Mouse (Mus musculus): Measurements from ENCODE around the gene Tmub1. TPM values are rescaled to one million over a fixed set of nuclear protein-coding genes. Genes with fewer than 3 reads are reported as not detected.

Tmub1 gene
- polyA plus RNA-seq, 1 experiment = 37.8 TPM

GRCm38 (mm10) chr5:24455613-24456012, 8.0 kb upstream of the Tmub1 start:
- no peaks in the 10 kb centered on the region for H3K27me3 ChIP-seq (replicated peaks)
- peaks cover 54% of the 10 kb centered on the region for H3K4me1 ChIP-seq
- peaks cover 44% of the 10 kb centered on the region for H3K36me3 ChIP-seq (replicated peaks; ENCODE audit: low read length)
- TF ChIP-seq FLI1 (IDR thresholded peaks at IDR 0.05; ENCODE audit: low read length) (no peak), GATA1 (IDR thresholded peaks at IDR 0.05; ENCODE audit: borderline replicate concordance, low read length) (no peak)
- no peak overlapping the region for H3K4me3 ChIP-seq (replicated peaks)
- H3K9me3 ChIP-seq = no peaks in the 10 kb centered on the region

GRCm38 (mm10) chr5:24455076-24455475, 7.4 kb upstream of the Tmub1 start:
- Histone ChIP-seq H3K9me3 (no peaks in the 10 kb centered on the region), H3K27me3 (replicated peaks) (no peaks in the 10 kb centered on the region), H3K36me3 (replicated peaks; ENCODE audit: low read length) (peaks cover 40% of the 10 kb centered on the region), H3K4me1 (peaks cover 54% of the 10 kb centered on the region), H3K4me3 (replicated peaks) (peak overlapping the region; percentile 33)
- TF ChIP-seq FLI1 (IDR thresholded peaks at IDR 0.05; ENCODE audit: low read length) (no peak), GATA1 (IDR thresholded peaks at IDR 0.05; ENCODE audit: borderline replicate concordance, low read length) (no peak)

- Histone ChIP-seq H3K4me1 (peaks cover 51% of the 10 kb centered on the region), H3K4me3 (replicated peaks) (peak overlapping the region; percentile 99)
Measured at GRCm38 (mm10) chr5:24453985-24454303, 6.3 kb upstream of the Tmub1 start.

GRCm38 (mm10) chr5:24453283-24453984, 5.8 kb upstream of the Tmub1 start:
- H3K9me3 ChIP-seq = no peaks in the 10 kb centered on the region
- peak overlapping the region; percentile 99 for H3K4me3 ChIP-seq (replicated peaks)
- TF ChIP-seq FLI1 (IDR thresholded peaks at IDR 0.05; ENCODE audit: low read length) (no peak), GATA1 (IDR thresholded peaks at IDR 0.05; ENCODE audit: borderline replicate concordance, low read length) (no peak)
- H3K27me3 ChIP-seq (replicated peaks) = no peaks in the 10 kb centered on the region
- peaks cover 51% of the 10 kb centered on the region for H3K4me1 ChIP-seq
- H3K36me3 ChIP-seq (replicated peaks; ENCODE audit: low read length) = peaks cover 34% of the 10 kb centered on the region

More at GRCm38 (mm10) chr5:24453985-24454303, 6.3 kb upstream of the Tmub1 start:
- TF ChIP-seq GATA1 (IDR thresholded peaks at IDR 0.05; ENCODE audit: borderline replicate concordance, low read length) = no peak
- no peak for TF ChIP-seq FLI1 (IDR thresholded peaks at IDR 0.05; ENCODE audit: low read length)
- Histone ChIP-seq H3K27me3 (replicated peaks) (no peaks in the 10 kb centered on the region), H3K9me3 (no peaks in the 10 kb centered on the region), H3K36me3 (replicated peaks; ENCODE audit: low read length) (peaks cover 34% of the 10 kb centered on the region)

- H3K4me3 ChIP-seq (replicated peaks) = peak overlapping the region; percentile 99
- peaks cover 29% of the 10 kb centered on the region for H3K36me3 ChIP-seq (replicated peaks; ENCODE audit: low read length)
- H3K9me3 ChIP-seq = no peaks in the 10 kb centered on the region
- TF ChIP-seq FLI1 (IDR thresholded peaks at IDR 0.05; ENCODE audit: low read length) (no peak), GATA1 (IDR thresholded peaks at IDR 0.05; ENCODE audit: borderline replicate concordance, low read length) (no peak)
- H3K27me3 ChIP-seq (replicated peaks) = no peaks in the 10 kb centered on the region
- peaks cover 56% of the 10 kb centered on the region for H3K4me1 ChIP-seq
Measured at GRCm38 (mm10) chr5:24452691-24453233, 5.1 kb upstream of the Tmub1 start.

- Histone ChIP-seq H3K27me3 (replicated peaks) (no peaks in the 10 kb centered on the region), H3K4me1 (peaks cover 62% of the 10 kb centered on the region), H3K9me3 (no peaks in the 10 kb centered on the region), H3K4me3 (replicated peaks) (peak within 1 kb of the TSS; percentile 99), H3K36me3 (replicated peaks; ENCODE audit: low read length) (peaks cover 23% of the 10 kb centered on the region)
- TF ChIP-seq FLI1 (IDR thresholded peaks at IDR 0.05; ENCODE audit: low read length) (no peak), GATA1 (IDR thresholded peaks at IDR 0.05; ENCODE audit: borderline replicate concordance, low read length) (no peak)
Measured at GRCm38 (mm10) chr5:24452030-24452690, 4.5 kb upstream of the Tmub1 start, which contains the start of gene Agap3. Gene Agap3, plus strand, starts transcription at chr5:24452177.

- no peaks in the 10 kb centered on the region for H3K9me3 ChIP-seq
- H3K36me3 ChIP-seq (replicated peaks; ENCODE audit: low read length) = peaks cover 18% of the 10 kb centered on the region
- no peaks in the 10 kb centered on the region for H3K27me3 ChIP-seq (replicated peaks)
- H3K4me1 ChIP-seq = peaks cover 69% of the 10 kb centered on the region
- H3K4me3 ChIP-seq (replicated peaks) = peak overlapping the region; percentile 99
- no peak for TF ChIP-seq GATA1 (IDR thresholded peaks at IDR 0.05; ENCODE audit: borderline replicate concordance, low read length)
- TF ChIP-seq FLI1 (IDR thresholded peaks at IDR 0.05; ENCODE audit: low read length) = no peak
Measured at GRCm38 (mm10) chr5:24451264-24452029, 3.8 kb upstream of the Tmub1 start.

GRCm38 (mm10) chr5:24446630-24447029, 1.0 kb downstream of the Tmub1 start:
- Histone ChIP-seq H3K9me3 (no peaks in the 10 kb centered on the region), H3K4me1 (peaks cover 61% of the 10 kb centered on the region), H3K27me3 (replicated peaks) (no peaks in the 10 kb centered on the region), H3K4me3 (replicated peaks) (peak overlapping the region; percentile 96), H3K36me3 (replicated peaks; ENCODE audit: low read length) (peaks cover 29% of the 10 kb centered on the region)
- TF ChIP-seq FLI1 (IDR thresholded peaks at IDR 0.05; ENCODE audit: low read length) (no peak), GATA1 (IDR thresholded peaks at IDR 0.05; ENCODE audit: borderline replicate concordance, low read length) (no peak)

- Histone ChIP-seq H3K36me3 (replicated peaks; ENCODE audit: low read length) (peaks cover 40% of the 10 kb centered on the region), H3K9me3 (no peaks in the 10 kb centered on the region), H3K4me3 (replicated peaks) (peak overlapping the region; percentile 95), H3K4me1 (peaks cover 52% of the 10 kb centered on the region), H3K27me3 (replicated peaks) (no peaks in the 10 kb centered on the region)
- TF ChIP-seq FLI1 (IDR thresholded peaks at IDR 0.05; ENCODE audit: low read length) = no peak
- no peak for TF ChIP-seq GATA1 (IDR thresholded peaks at IDR 0.05; ENCODE audit: borderline replicate concordance, low read length)
Measured at GRCm38 (mm10) chr5:24445428-24446080, 2.1 kb downstream of the Tmub1 start.
